Mouse (Mus musculus): ENCODE measurements around the gene Ghr.

- TF ChIP-seq CTCF (IDR thresholded peaks at IDR 0.05; ENCODE audit: low read depth) (no peak), EP300 (IDR thresholded peaks at IDR 0.05; ENCODE audit: low read depth) (no peak)
Measured at GRCm38 (mm10) chr15:3456543-3456942, 126.7 kb downstream of the Ghr start.
